Mouse (Mus musculus) liver, embryonic 11.5 days (tissue): ENCODE data around the gene Kcnq1. TPM values are rescaled to one million over a fixed set of nuclear protein-coding genes. Genes with fewer than 3 reads are reported as not detected.

Source experiments
- ATAC-seq: fragments of 200-750 bp; cut with Nextera tagmentation; replicated peaks from 2 replicates; pipeline ENCODE4 v1.8.0; 2017; ENCODE audit warnings: moderate number of reproducible peaks, mild to moderate bottlenecking, moderate TSS enrichment, moderate library complexity; ENCODE audit not compliant: low FRiP score
- DNase-seq: peaks from one replicate; pipeline ENCODE4 v3.0.0-alpha.2; 2017; ENCODE audit warnings: low spot score
- H3K27ac ChIP-seq: fragments of 300-500 bp; sonication (generic); 2 replicates; pipeline ENCODE4 v1.5.1; 2014; ENCODE audit warnings: mild to moderate bottlenecking, low read depth, low read length, control low read depth
- H3K27me3 ChIP-seq: fragments of 300-500 bp; sonication (generic); replicated peaks from 2 replicates; pipeline ENCODE4 v1.6.1; 2014; ENCODE audit warnings: low read length, mixed read lengths; ENCODE audit not compliant: control insufficient read depth, insufficient read depth
- H3K36me3 ChIP-seq: fragments of 300-500 bp; sonication (generic); 2 replicates; pipeline ENCODE4 v1.6.1; 2014; ENCODE audit warnings: mild to moderate bottlenecking, low read length, moderate library complexity, mixed read lengths; ENCODE audit not compliant: control insufficient read depth, insufficient read depth
- H3K4me1 ChIP-seq: fragments of 300-500 bp; sonication (generic); replicated peaks from 2 replicates; pipeline ENCODE4 v1.6.1; 2014; ENCODE audit warnings: low read length, mixed read lengths; ENCODE audit not compliant: control insufficient read depth, insufficient read depth
- H3K4me2 ChIP-seq: fragments of 300-500 bp; sonication (generic); 2 replicates; pipeline ENCODE4 v1.6.1; 2014; ENCODE audit warnings: mild to moderate bottlenecking, control low read depth, moderate library complexity
- H3K4me3 ChIP-seq: fragments of 300-500 bp; sonication (generic); 2 replicates; pipeline ENCODE4 v1.5.1; 2014; ENCODE audit warnings: low read depth, low read length, control low read depth
- H3K9ac ChIP-seq: fragments of 300-500 bp; sonication (generic); 2 replicates; pipeline ENCODE4 v1.6.1; 2014; ENCODE audit warnings: low read depth, low read length, control low read depth
- H3K9me3 ChIP-seq: fragments of 300-500 bp; sonication (generic); 2 replicates; pipeline ENCODE4 v1.6.1; 2016; ENCODE audit warnings: low read length, inconsistent platforms, mixed read lengths; ENCODE audit not compliant: control insufficient read depth
- WGBS: fragments of 180-500 bp; shearing (Covaris S2); extraction: QIAGEN DNeasy Blood & Tissue Kit; methylation state at CpG from one replicate; pipeline ENCODE4 v1.1.7; 2014; 5-methylcytosine and 5-hydroxymethylcytosine counted together
- polyA plus RNA-seq: library from polyadenylated mRNA; unstranded; fragments of >200 nt; fragmentation: Nextera tagmentation; extraction: Ambion mirVana; gene quantifications from 2 replicates; pipeline ENCODE4 v1.2.1, GENCODE M21; 2014

Gene Kcnq1
- polyA plus RNA-seq, 1 experiment from 2014 or later, result 0.59 TPM

GRCm38 (mm10) chr7:143124902-143125301 lies 18.7 kb downstream of the Kcnq1 start:
- no peaks in the 10 kb centered on the region for H3K9me3 ChIP-seq
- no peak overlapping the region for H3K27ac ChIP-seq
- DNase-seq (no peak), ATAC-seq (no peak)
- H3K36me3 ChIP-seq, result no peaks in the 10 kb centered on the region
- no peak overlapping the region for H3K4me2 ChIP-seq
- 0 out of 2 replicates have a peak, but pooled peaks cover 9% of the 10 kb centered on the region for H3K4me1 ChIP-seq
- peaks cover 3% of the 10 kb centered on the region for H3K27me3 ChIP-seq
- no peak overlapping the region for H3K4me3 ChIP-seq
- H3K9ac ChIP-seq, result no peak overlapping the region
- 59% methylated on average over 3 of the region's 3 CpGs for WGBS

- Histone ChIP-seq H3K27me3 (no peaks in the 10 kb centered on the region), H3K27ac (no peak overlapping the region), H3K36me3 (no peaks in the 10 kb centered on the region), H3K4me2 (no peak overlapping the region), H3K9ac (no peak overlapping the region), H3K4me3 (no peak overlapping the region), H3K9me3 (no peaks in the 10 kb centered on the region), H3K4me1 (no peaks in the 10 kb centered on the region)
- WGBS, result 76% methylated on average over 5 of the region's 5 CpGs
- no peak for ATAC-seq
- DNase-seq, result no peak
Observed at GRCm38 (mm10) chr7:143132815-143133214, 26.7 kb downstream of the Kcnq1 start.

GRCm38 (mm10) chr7:143136125-143136524 lies 30.0 kb downstream of the Kcnq1 start:
- no peaks in the 10 kb centered on the region for H3K9me3 ChIP-seq
- H3K4me2 ChIP-seq, result no peak overlapping the region
- no peak for DNase-seq
- H3K4me3 ChIP-seq, result no peak overlapping the region
- H3K27me3 ChIP-seq, result no peaks in the 10 kb centered on the region
- H3K9ac ChIP-seq, result no peak overlapping the region
- ATAC-seq, result no peak
- 0 out of 2 replicates have a peak, but pooled peaks cover 2% of the 10 kb centered on the region for H3K4me1 ChIP-seq
- no peak overlapping the region for H3K27ac ChIP-seq
- 56% methylated on average over 2 of the region's 2 CpGs for WGBS
- no peaks in the 10 kb centered on the region for H3K36me3 ChIP-seq

DNA sequence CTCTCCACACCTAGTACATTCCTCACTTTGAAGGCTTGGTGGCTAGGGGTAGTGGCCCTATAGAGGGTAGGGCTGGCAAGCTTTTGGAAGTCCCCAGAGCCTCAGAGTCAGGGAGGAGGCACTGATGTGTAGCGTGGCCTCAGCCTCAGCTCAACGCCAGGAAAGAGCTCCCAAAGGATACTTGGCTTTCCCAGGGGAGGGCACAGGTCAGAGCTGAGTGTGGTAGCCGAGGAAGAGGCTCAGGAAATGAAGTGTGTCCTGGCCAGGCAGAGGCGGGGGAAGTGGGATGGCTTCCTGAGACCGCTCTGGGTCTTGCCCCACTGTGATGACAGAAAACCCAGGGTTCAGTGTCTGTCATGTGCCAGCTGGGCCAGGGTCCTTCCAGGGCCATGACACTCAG lies 30.4 kb downstream of the Kcnq1 start:
- H3K9ac ChIP-seq, result no peak overlapping the region
- H3K27me3 ChIP-seq, result no peaks in the 10 kb centered on the region
- H3K4me1 ChIP-seq, result 0 out of 2 replicates have a peak, but pooled peaks cover 2% of the 10 kb centered on the region
- no peak overlapping the region for H3K27ac ChIP-seq
- DNase-seq (no peak), ATAC-seq (no peak)
- no peak overlapping the region for H3K4me3 ChIP-seq
- no peaks in the 10 kb centered on the region for H3K9me3 ChIP-seq
- no peak overlapping the region for H3K4me2 ChIP-seq
- H3K36me3 ChIP-seq, result no peaks in the 10 kb centered on the region
- 50% methylated on average over 5 of the region's 5 CpGs for WGBS

DNA sequence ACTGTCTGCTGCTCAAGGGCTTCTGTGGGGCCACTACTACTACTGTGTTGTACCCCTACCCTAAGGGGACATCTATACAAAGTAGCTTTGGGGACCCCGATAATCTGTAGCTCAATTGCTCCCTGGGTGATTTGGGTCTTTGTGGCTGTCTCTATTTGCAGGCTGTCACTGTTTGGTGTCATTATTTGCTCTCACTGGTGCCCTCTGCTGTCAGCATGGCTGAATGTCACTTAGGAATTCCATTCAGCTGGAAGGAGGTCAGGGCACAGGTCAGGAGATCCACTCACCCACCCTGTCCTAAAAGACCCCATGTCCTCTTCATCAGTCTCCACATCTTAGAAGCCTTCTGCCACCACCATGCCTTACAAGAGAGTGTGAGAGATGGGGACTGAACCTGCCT lies 32.6 kb downstream of the Kcnq1 start:
- Histone ChIP-seq H3K4me2 (no peak overlapping the region), H3K4me1 (0 out of 2 replicates have a peak, but pooled peaks cover 2% of the 10 kb centered on the region), H3K4me3 (no peak overlapping the region), H3K9ac (no peak overlapping the region), H3K36me3 (no peaks in the 10 kb centered on the region), H3K27ac (no peak overlapping the region), H3K27me3 (no peaks in the 10 kb centered on the region), H3K9me3 (no peaks in the 10 kb centered on the region)
- 38% methylated on average over 1 of the region's 1 CpGs for WGBS
- no peak for ATAC-seq
- no peak for DNase-seq

- H3K36me3 ChIP-seq, result no peaks in the 10 kb centered on the region
- H3K9me3 ChIP-seq, result no peaks in the 10 kb centered on the region
- DNase-seq, result no peak
- ATAC-seq, result peak; percentile 54; the same call in 1 of the 2 replicates
- H3K4me3 ChIP-seq, result no peak overlapping the region
- H3K27ac ChIP-seq, result no peak overlapping the region
- H3K27me3 ChIP-seq, result no peaks in the 10 kb centered on the region
- 59% methylated on average over 4 of the region's 4 CpGs for WGBS
- H3K4me1 ChIP-seq, result 0 out of 2 replicates have a peak, but pooled peaks cover 2% of the 10 kb centered on the region
- H3K9ac ChIP-seq, result no peak overlapping the region
- no peak overlapping the region for H3K4me2 ChIP-seq
Observed at GRCm38 (mm10) chr7:143139932-143140331, 33.8 kb downstream of the Kcnq1 start.

DNA sequence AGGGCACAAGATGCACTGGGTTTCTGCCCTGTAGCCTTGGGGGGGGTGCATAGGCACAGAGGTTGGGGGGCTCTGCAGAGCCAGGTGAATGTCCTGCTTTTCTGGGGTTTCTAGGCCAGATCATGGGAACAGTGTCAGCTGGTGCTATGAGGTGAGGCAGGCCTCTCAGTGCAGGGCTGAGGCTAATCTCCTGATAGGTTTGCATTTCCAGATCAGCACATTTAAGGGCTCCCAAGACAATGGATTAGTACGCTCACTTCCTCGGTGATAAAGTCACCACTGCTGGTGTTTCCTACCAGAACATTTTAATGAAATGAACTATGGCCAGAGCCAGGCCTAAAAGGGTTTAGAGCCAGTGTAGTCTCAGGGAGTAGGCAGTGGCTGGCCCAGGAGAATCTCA lies 36.5 kb downstream of the Kcnq1 start:
- H3K27ac ChIP-seq, result no peak overlapping the region
- no peaks in the 10 kb centered on the region for H3K9me3 ChIP-seq
- DNase-seq (no peak), ATAC-seq (no peak)
- H3K4me3 ChIP-seq, result no peak overlapping the region
- no peak overlapping the region for H3K9ac ChIP-seq
- 0 out of 2 replicates have a peak, but pooled peaks cover 3% of the 10 kb centered on the region for H3K27me3 ChIP-seq
- H3K36me3 ChIP-seq, result no peaks in the 10 kb centered on the region
- H3K4me2 ChIP-seq, result no peak overlapping the region
- H3K4me1 ChIP-seq, result 0 out of 2 replicates have a peak, but pooled peaks cover 2% of the 10 kb centered on the region
- WGBS, result 81% methylated on average over 2 of the region's 2 CpGs

DNA sequence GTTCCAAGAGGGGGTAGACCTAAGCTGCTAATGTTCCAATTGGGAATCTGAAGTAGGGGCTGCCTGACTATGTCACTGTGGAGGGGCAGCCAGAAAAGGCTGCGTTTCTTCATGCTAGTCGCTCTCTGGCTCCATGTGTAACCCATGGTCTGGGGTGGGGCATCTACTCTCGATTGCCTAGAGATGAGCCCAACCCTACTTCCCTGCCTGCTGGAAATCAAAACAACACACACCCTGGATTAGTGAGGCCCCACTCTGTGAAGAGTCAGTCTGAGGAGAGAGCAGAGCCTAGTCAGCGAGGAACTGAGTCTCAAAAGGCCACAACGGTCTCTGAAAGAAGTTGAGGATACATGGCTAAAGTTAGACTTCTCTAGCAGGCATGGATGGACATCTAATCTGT lies 40.9 kb downstream of the Kcnq1 start:
- Histone ChIP-seq H3K9me3 (no peaks in the 10 kb centered on the region), H3K4me2 (no peak overlapping the region), H3K4me1 (no peaks in the 10 kb centered on the region), H3K27ac (no peak overlapping the region), H3K4me3 (no peak overlapping the region), H3K9ac (no peak overlapping the region), H3K36me3 (no peaks in the 10 kb centered on the region), H3K27me3 (0 out of 2 replicates have a peak, but pooled peaks cover 3% of the 10 kb centered on the region)
- WGBS, result 74% methylated on average over 5 of the region's 5 CpGs
- ATAC-seq (no peak), DNase-seq (no peak)

DNA sequence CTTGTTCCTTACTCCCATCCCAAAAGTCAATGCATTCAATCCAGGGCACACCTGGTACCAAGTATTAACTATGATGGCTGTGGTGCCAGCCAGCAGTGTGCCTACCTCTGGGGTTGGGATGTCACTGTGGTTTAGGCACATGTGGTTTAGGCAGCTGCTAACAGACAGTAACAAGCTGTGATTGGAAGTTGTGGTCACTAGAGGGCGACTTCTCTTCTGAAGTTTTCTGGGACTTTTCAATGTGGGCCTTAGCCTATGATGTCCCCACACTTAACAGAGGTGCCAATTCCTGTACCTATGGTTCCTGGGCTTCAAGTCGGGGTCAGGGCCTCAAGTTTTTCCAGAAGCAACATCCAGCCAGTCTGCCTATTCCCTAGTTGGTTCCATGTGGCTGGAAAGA lies 45.0 kb downstream of the Kcnq1 start:
- Histone ChIP-seq H3K36me3 (no peaks in the 10 kb centered on the region), H3K27me3 (0 out of 2 replicates have a peak, but pooled peaks cover 3% of the 10 kb centered on the region), H3K4me1 (peaks cover 10% of the 10 kb centered on the region), H3K4me2 (no peak overlapping the region), H3K9me3 (no peaks in the 10 kb centered on the region), H3K27ac (no peak overlapping the region), H3K4me3 (no peak overlapping the region), H3K9ac (no peak overlapping the region)
- peak; percentile 44 for DNase-seq
- ATAC-seq, result no peak
- 2% methylated on average over 2 of the region's 2 CpGs for WGBS
